In the genomic region with DNA sequence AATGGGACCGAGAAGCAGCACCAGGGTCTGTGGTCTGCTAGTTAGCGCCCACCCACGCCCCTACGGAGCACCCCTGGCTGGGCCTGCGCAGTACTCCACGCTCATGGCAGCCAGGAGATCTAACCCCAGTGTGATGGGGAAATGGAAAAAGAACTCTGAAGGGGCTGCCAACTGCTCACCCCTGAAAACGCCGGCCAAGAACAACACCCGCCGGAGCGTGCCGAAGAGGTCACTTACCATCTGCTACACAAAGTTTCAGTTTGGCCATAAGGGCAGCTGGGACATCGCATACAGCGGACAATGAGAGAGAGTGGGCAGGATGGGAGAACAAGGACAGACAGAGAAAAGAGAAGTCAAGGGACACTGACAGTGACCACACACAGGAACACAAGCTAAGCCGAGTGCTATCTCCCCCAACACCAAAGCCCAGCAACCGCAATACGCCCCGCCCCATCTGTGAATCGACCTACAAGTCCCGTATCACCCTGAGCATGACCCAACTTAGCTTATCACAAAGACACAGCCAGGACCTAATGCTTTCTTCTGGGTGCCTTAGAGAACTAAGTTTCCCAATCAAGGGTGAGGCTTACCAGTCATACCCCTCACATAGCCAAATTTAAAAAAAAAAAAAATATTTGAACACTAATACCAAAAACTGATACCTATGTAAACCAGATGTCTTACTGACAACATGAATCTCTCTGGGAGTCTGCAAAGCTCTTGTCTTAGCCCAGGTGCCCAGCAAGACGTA, we compare ENCODE assay signal across 11 mouse cellular contexts. TPM values are rescaled to one million over a fixed set of nuclear protein-coding genes. Genes with fewer than 3 reads are reported as not detected.
DNase-seq lines count a peak whose midpoint lies in the region; ATAC-seq and TF ChIP-seq lines count a peak whose summit lies in the region.
"Had no signal": no experiment of that assay in that cellular context is flagged by ENCODE, and none has a peak within 500 bp of the region (broad histone marks: within the 10 kb centered on the region; RNA-seq: fewer than 3 reads in every experiment).

No protein-coding gene starts in this region.

- 91% methylated on average over 21 of the region's 21 CpGs for WGBS in forebrain, embryonic 11.5 days
- WGBS in forebrain, postnatal 0 days, result 86% methylated on average over 21 of the region's 21 CpGs
- 51% methylated on average over 21 of the region's 21 CpGs for WGBS in liver, postnatal 0 days (ENCODE audit: insufficient replicate concordance)

- H3K4me1 ChIP-seq in forebrain, embryonic 11.5 days (replicated peaks; ENCODE audit: control insufficient read depth, insufficient read depth, low read length), result peaks cover 9% of the 10 kb centered on the region
- H3K4me1 ChIP-seq in forebrain, postnatal 0 days (ENCODE audit: insufficient read depth), result peaks cover 19% of the 10 kb centered on the region
- H3K4me1 ChIP-seq in liver, postnatal 0 days (ENCODE audit: insufficient read depth), result peaks cover 12% of the 10 kb centered on the region
- H3K4me1 ChIP-seq: megakaryocyte, embryonic 14.5 days had no signal

- ATAC-seq in forebrain, embryonic 11.5 days (replicated peaks; ENCODE audit: low FRiP score), result no peak; the same call in 1 of the 2 replicates
- ATAC-seq in forebrain, postnatal 0 days, result no peak
- ATAC-seq in liver, postnatal 0 days, result peak; percentile 99

- H3K4me2 ChIP-seq in forebrain, embryonic 11.5 days (ENCODE audit: low read depth, low read length, severe bottlenecking), result no peak overlapping the region
- no peak overlapping the region for H3K4me2 ChIP-seq in forebrain, postnatal 0 days (ENCODE audit: low read depth)
- H3K4me2 ChIP-seq in liver, postnatal 0 days (ENCODE audit: low read depth, low read length), result peak overlapping the region; percentile 65

- H3K36me3 ChIP-seq in forebrain, embryonic 11.5 days (ENCODE audit: control insufficient read depth, insufficient read depth, low read length), result no peaks in the 10 kb centered on the region
- no peaks in the 10 kb centered on the region for H3K36me3 ChIP-seq in forebrain, postnatal 0 days (ENCODE audit: insufficient read depth)
- peaks cover 22% of the 10 kb centered on the region for H3K36me3 ChIP-seq in liver, postnatal 0 days (replicated peaks; ENCODE audit: insufficient read depth, low read length)

- no peak for DNase-seq in forebrain, embryonic 11.5 days (ENCODE audit: low spot score)
- DNase-seq in forebrain, postnatal 0 days, result no peak
- peak; percentile 78 for DNase-seq in spleen, adult 12 weeks (ENCODE audit: low spot score)
- DNase-seq in spleen, adult 18-20 months, result no peak
- peak; percentile 88 for DNase-seq in liver, postnatal 0 days
- no peak for DNase-seq in adipocyte (ENCODE audit: low spot score)
- no peak for DNase-seq in gastrocnemius, adult 18-20 months (ENCODE audit: low spot score)
- DNase-seq in right cerebral cortex, postnatal 10 days (ENCODE audit: low spot score in 2 of 2), result no peak
- DNase-seq: gastrocnemius, postnatal 36 days; kidney, postnatal 14 days had no signal

- 0 out of 2 replicates have a peak overlapping the region, but pooled peaks have one; percentile 31 for H3K27ac ChIP-seq in forebrain, embryonic 11.5 days (ENCODE audit: low read depth, low read length)
- H3K27ac ChIP-seq in forebrain, postnatal 0 days (ENCODE audit: low read depth, low read length), result no peak overlapping the region
- H3K27ac ChIP-seq in liver, postnatal 0 days (ENCODE audit: low read depth), result peak overlapping the region; percentile 93

- H3K9me3 ChIP-seq in forebrain, embryonic 11.5 days (ENCODE audit: control insufficient read depth, low read length), result no peaks in the 10 kb centered on the region
- no peaks in the 10 kb centered on the region for H3K9me3 ChIP-seq in forebrain, postnatal 0 days (ENCODE audit: low read length)
- H3K9me3 ChIP-seq in liver, postnatal 0 days (ENCODE audit: low read length), result no peaks in the 10 kb centered on the region

- no peak overlapping the region for H3K9ac ChIP-seq in forebrain, embryonic 11.5 days (ENCODE audit: low read length)
- no peak overlapping the region for H3K9ac ChIP-seq in forebrain, postnatal 0 days
- peak overlapping the region; percentile 85 for H3K9ac ChIP-seq in liver, postnatal 0 days (replicated peaks)

- no peak for TF ChIP-seq CTCF in forebrain, postnatal 0 days (IDR thresholded peaks at IDR 0.05; ENCODE audit: low read depth)
- no peak for TF ChIP-seq CTCF in liver, postnatal 0 days (IDR thresholded peaks at IDR 0.05; ENCODE audit: low read depth)

- peak; percentile 99 for TF ChIP-seq EP300 in liver, postnatal 0 days (IDR thresholded peaks at IDR 0.05; ENCODE audit: low read depth)

- H3K4me3 ChIP-seq in forebrain, embryonic 11.5 days (ENCODE audit: low read depth, low read length), result no peak overlapping the region
- H3K4me3 ChIP-seq in forebrain, postnatal 0 days (ENCODE audit: low read depth, low read length), result no peak overlapping the region
- peak overlapping the region; percentile 59 for H3K4me3 ChIP-seq in liver, postnatal 0 days (ENCODE audit: low read depth, low read length)
- H3K4me3 ChIP-seq: megakaryocyte, embryonic 14.5 days had no signal

- H3K27me3 ChIP-seq in forebrain, embryonic 11.5 days (ENCODE audit: control insufficient read depth, insufficient read depth, low read length), result no peaks in the 10 kb centered on the region
- H3K27me3 ChIP-seq in forebrain, postnatal 0 days (ENCODE audit: insufficient read depth, low read length), result no peaks in the 10 kb centered on the region
- H3K27me3 ChIP-seq in liver, postnatal 0 days (ENCODE audit: insufficient read depth, low read length), result no peaks in the 10 kb centered on the region
- H3K27me3 ChIP-seq: megakaryocyte, embryonic 14.5 days had no signal

RNA-seq across cellular contexts. Expression of gene Vangl1, which starts 38.8 kb away (rescaled TPM):
- polyA plus RNA-seq in forebrain, embryonic 11.5 days (2014; fragmentation: Nextera tagmentation; extraction: Ambion mirVana), result 7.3 and 8.1 TPM in 2 replicates
- 6.5 TPM in 2 replicates for total RNA-seq in forebrain, postnatal 0 days (2014; rRNA removed)
- 3.5 and 5.7 TPM in 2 replicates for polyA plus RNA-seq in forebrain, postnatal 0 days (2015; fragmentation: Nextera tagmentation; extraction: Ambion mirVana)
- 21.4 and 22.8 TPM in 2 replicates for polyA plus RNA-seq in liver, postnatal 0 days (2015; fragmentation: Nextera tagmentation; extraction: Ambion mirVana)
- total RNA-seq in gastrocnemius, adult 18-20 months (2021), result 1 to 10 TPM; 2.2 to 2.4 TPM

Comparison
In these comparisons a context has a peak if more than half of its experiments do, and no peak if none do; other contexts are left out.
1. DNase-seq: peak in spleen, adult 12 weeks (single experiment) and liver, postnatal 0 days (single experiment); none in forebrain, embryonic 11.5 days (single experiment), forebrain, postnatal 0 days (single experiment), spleen, adult 18-20 months (0 of 2), adipocyte (single experiment), gastrocnemius, adult 18-20 months (single experiment) and right cerebral cortex, postnatal 10 days (0 of 2).